Comparison of ENCODE assay signal across 7 mouse cellular contexts in genomic region chr2:173173008-173173407, GRCm38 (mm10). TPM values are rescaled to one million over a fixed set of nuclear protein-coding genes. Genes with fewer than 3 reads are reported as not detected.
DNase-seq lines count a peak whose midpoint lies in the region; ATAC-seq lines count a peak whose summit lies in the region.

No protein-coding gene starts in this region.

- H3K27ac ChIP-seq in lung, embryonic 15.5 days: peak overlapping the region; percentile 93
- peak overlapping the region; percentile 98 for H3K27ac ChIP-seq in embryonic facial prominence, embryonic 13.5 days
- H3K27ac ChIP-seq in hindbrain, embryonic 10.5 days: peak overlapping the region; percentile 95
- H3K27ac ChIP-seq in limb, embryonic 15.5 days: peak overlapping the region; percentile 94

- no peaks in the 10 kb centered on the region for H3K36me3 ChIP-seq in lung, embryonic 15.5 days
- H3K36me3 ChIP-seq in embryonic facial prominence, embryonic 13.5 days: no peaks in the 10 kb centered on the region
- H3K36me3 ChIP-seq in hindbrain, embryonic 10.5 days: no peaks in the 10 kb centered on the region
- no peaks in the 10 kb centered on the region for H3K36me3 ChIP-seq in limb, embryonic 15.5 days

- peaks cover 31% of the 10 kb centered on the region for H3K4me1 ChIP-seq in lung, embryonic 15.5 days
- H3K4me1 ChIP-seq in embryonic facial prominence, embryonic 13.5 days: peaks cover 37% of the 10 kb centered on the region
- peaks cover 60% of the 10 kb centered on the region for H3K4me1 ChIP-seq in hindbrain, embryonic 10.5 days (replicated peaks)
- peaks cover 48% of the 10 kb centered on the region for H3K4me1 ChIP-seq in limb, embryonic 15.5 days

- no peak overlapping the region for H3K9ac ChIP-seq in lung, embryonic 15.5 days
- no peak overlapping the region; the same call in 1 of the 2 replicates for H3K9ac ChIP-seq in embryonic facial prominence, embryonic 13.5 days
- no peak overlapping the region for H3K9ac ChIP-seq in limb, embryonic 15.5 days

- peak overlapping the region; percentile 31; the same call in 1 of the 2 replicates for H3K4me3 ChIP-seq in lung, embryonic 15.5 days
- no peak overlapping the region for H3K4me3 ChIP-seq in embryonic facial prominence, embryonic 13.5 days
- peak overlapping the region; percentile 47 for H3K4me3 ChIP-seq in hindbrain, embryonic 10.5 days
- H3K4me3 ChIP-seq in limb, embryonic 15.5 days: no peak overlapping the region

- H3K27me3 ChIP-seq in lung, embryonic 15.5 days: peaks cover 37% of the 10 kb centered on the region
- peaks cover 31% of the 10 kb centered on the region for H3K27me3 ChIP-seq in embryonic facial prominence, embryonic 13.5 days
- H3K27me3 ChIP-seq in hindbrain, embryonic 10.5 days (ENCODE audit: insufficient read depth, poor library complexity, severe bottlenecking): peaks cover 43% of the 10 kb centered on the region
- H3K27me3 ChIP-seq in limb, embryonic 15.5 days: peaks cover 4% of the 10 kb centered on the region; the same call in 1 of the 2 replicates

- WGBS in lung, embryonic 15.5 days: 27% methylated on average over 2 of the region's 2 CpGs
- WGBS in embryonic facial prominence, embryonic 13.5 days: 29% methylated on average over 2 of the region's 2 CpGs
- 14% methylated on average over 2 of the region's 2 CpGs for WGBS in hindbrain, embryonic 10.5 days
- WGBS in limb, embryonic 15.5 days: 23% methylated on average over 2 of the region's 2 CpGs

- ATAC-seq in lung, embryonic 15.5 days (ENCODE audit: borderline replicate concordance, extremely low read depth, low FRiP score, low TSS enrichment): no peak
- ATAC-seq in embryonic facial prominence, embryonic 13.5 days (ENCODE audit: insufficient number of reproducible peaks, insufficient read depth, low FRiP score, low TSS enrichment, low read depth): no peak
- ATAC-seq in limb, embryonic 15.5 days (ENCODE audit: insufficient number of reproducible peaks, low FRiP score, low TSS enrichment, low read depth): no peak

- peak overlapping the region; percentile 56 for H3K4me2 ChIP-seq in lung, embryonic 15.5 days
- H3K4me2 ChIP-seq in embryonic facial prominence, embryonic 13.5 days: peak overlapping the region; percentile 61
- peak overlapping the region; percentile 45 for H3K4me2 ChIP-seq in limb, embryonic 15.5 days

- no peak for DNase-seq in lung, adult 18-20 months
- DNase-seq in hindbrain, embryonic 10.5 days (ENCODE audit: low spot score): peak; percentile 82
- DNase-seq in retina, embryonic 14.5 days (ENCODE audit: low spot score): peak; percentile 62
- DNase-seq in Muller cell, postnatal 12 days (ENCODE audit: inconsistent ontology term): no peak

- no peaks in the 10 kb centered on the region for H3K9me3 ChIP-seq in lung, embryonic 15.5 days
- H3K9me3 ChIP-seq in embryonic facial prominence, embryonic 13.5 days: no peaks in the 10 kb centered on the region
- H3K9me3 ChIP-seq in hindbrain, embryonic 10.5 days: peaks cover 7% of the 10 kb centered on the region
- no peaks in the 10 kb centered on the region for H3K9me3 ChIP-seq in limb, embryonic 15.5 days

RNA-seq across cellular contexts. Expression of gene Pck1, which starts 20.2 kb away (rescaled TPM):
- 0.10 TPM in 1 of 2 replicates, not detected in the other for polyA plus RNA-seq in lung, embryonic 15.5 days (2015; fragmentation: Nextera tagmentation; extraction: Ambion mirVana)
- polyA plus RNA-seq in embryonic facial prominence, embryonic 13.5 days (2015; fragmentation: Nextera tagmentation; extraction: Ambion mirVana): 0.22 TPM in 1 of 2 replicates, not detected in the other
- not detected in 2 replicates for polyA plus RNA-seq in hindbrain, embryonic 10.5 days (2016; fragmentation: Nextera tagmentation; extraction: Ambion mirVana)
- polyA plus RNA-seq in limb, embryonic 15.5 days (2015; fragmentation: Nextera tagmentation; extraction: Ambion mirVana): 0.09 and 0.15 TPM in 2 replicates

RNA-seq across cellular contexts. Expression of gene Zbp1, which starts 45.7 kb away (rescaled TPM):
- polyA plus RNA-seq in lung, embryonic 15.5 days (2015; fragmentation: Nextera tagmentation; extraction: Ambion mirVana): 0.43 and 0.95 TPM in 2 replicates
- polyA plus RNA-seq in embryonic facial prominence, embryonic 13.5 days (2015; fragmentation: Nextera tagmentation; extraction: Ambion mirVana): 0.13 TPM in 1 of 2 replicates, not detected in the other
- polyA plus RNA-seq in hindbrain, embryonic 10.5 days (2016; fragmentation: Nextera tagmentation; extraction: Ambion mirVana): 0.17 and 0.73 TPM in 2 replicates
- 0.64 and 0.88 TPM in 2 replicates for polyA plus RNA-seq in limb, embryonic 15.5 days (2015; fragmentation: Nextera tagmentation; extraction: Ambion mirVana)

RNA-seq across cellular contexts. Expression of gene Ctcfl, which starts 53.7 kb away (rescaled TPM):
- 0.07 and 0.08 TPM in 2 replicates for polyA plus RNA-seq in lung, embryonic 15.5 days (2015; fragmentation: Nextera tagmentation; extraction: Ambion mirVana)
- 0.14 TPM in 1 of 2 replicates, not detected in the other for polyA plus RNA-seq in embryonic facial prominence, embryonic 13.5 days (2015; fragmentation: Nextera tagmentation; extraction: Ambion mirVana)
- polyA plus RNA-seq in hindbrain, embryonic 10.5 days (2016; fragmentation: Nextera tagmentation; extraction: Ambion mirVana): 0.04 and 0.10 TPM in 2 replicates
- polyA plus RNA-seq in limb, embryonic 15.5 days (2015; fragmentation: Nextera tagmentation; extraction: Ambion mirVana): 0.05 and 0.09 TPM in 2 replicates

Comparison
In these comparisons a context has a peak if more than half of its experiments do, and no peak if none do; other contexts are left out.
1. H3K4me3 ChIP-seq: peak in lung, embryonic 15.5 days (single experiment) and hindbrain, embryonic 10.5 days (single experiment); none in embryonic facial prominence, embryonic 13.5 days (single experiment) and limb, embryonic 15.5 days (single experiment).
2. DNase-seq: peak in hindbrain, embryonic 10.5 days (single experiment) and retina, embryonic 14.5 days (single experiment); none in lung, adult 18-20 months (0 of 2) and Muller cell, postnatal 12 days (single experiment).
3. Peak in every context shown above with its lines, with median percentiles within 50 percentile points of each other: H3K27ac ChIP-seq and H3K4me2 ChIP-seq.